Mouse (Mus musculus) testis, postnatal 10 days (tissue): ENCODE measurements at regions not wholly inside any gene's neighbourhood (a gene's known extent, or its start where the extent isn't known, plus 50 kb on each side); places are given as distances from the start of the nearest gene placed in this dataset.

Experiments
- DNase-seq: peaks from one replicate; pipeline ENCODE4 v3.0.0; 2021; ENCODE audit warnings: low spot score

DNA sequence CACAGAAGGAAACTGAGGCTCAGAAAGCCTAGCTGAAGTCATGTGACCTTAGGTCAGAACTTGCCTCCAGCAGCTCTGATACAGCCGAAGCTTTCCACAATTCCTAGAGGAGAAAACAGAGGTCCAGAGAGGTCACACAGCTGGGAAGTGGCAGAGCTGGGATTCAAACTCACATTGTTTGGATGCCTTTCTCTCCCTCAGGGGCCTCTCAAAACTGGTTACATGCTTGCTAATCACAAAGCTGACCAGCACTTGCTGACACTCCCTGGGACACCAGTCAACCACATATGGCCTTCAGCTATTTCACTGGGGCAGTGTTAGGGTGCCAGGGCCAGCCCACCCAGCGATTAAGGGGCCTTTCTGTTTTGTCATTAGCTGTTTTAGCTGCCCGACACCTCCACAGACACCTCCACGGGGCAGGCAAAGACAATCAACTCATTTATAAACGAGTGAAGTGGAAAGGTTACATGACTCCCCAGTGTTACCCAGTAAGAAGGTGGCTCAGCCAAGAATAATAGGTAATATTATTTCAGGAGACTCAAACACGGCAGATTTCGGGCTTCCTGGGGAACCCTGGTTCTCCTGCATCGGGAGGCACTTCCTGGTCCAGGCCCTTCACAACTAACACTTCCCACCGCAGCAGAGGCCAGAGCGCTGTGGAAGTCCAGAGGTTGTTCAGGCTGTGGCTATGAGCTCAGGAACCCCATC lies 71.4 kb downstream of the 2410131K14Rik start:
- DNase-seq, result no peak

- DNase-seq, result no peak
These were observed 73.0 kb downstream of the 2410131K14Rik start for GRCm38 (mm10) chr5:118318073-118318472.

- no peak for DNase-seq
These were observed 73.9 kb downstream of the 2410131K14Rik start for GRCm38 (mm10) chr5:118318883-118319282.

DNA sequence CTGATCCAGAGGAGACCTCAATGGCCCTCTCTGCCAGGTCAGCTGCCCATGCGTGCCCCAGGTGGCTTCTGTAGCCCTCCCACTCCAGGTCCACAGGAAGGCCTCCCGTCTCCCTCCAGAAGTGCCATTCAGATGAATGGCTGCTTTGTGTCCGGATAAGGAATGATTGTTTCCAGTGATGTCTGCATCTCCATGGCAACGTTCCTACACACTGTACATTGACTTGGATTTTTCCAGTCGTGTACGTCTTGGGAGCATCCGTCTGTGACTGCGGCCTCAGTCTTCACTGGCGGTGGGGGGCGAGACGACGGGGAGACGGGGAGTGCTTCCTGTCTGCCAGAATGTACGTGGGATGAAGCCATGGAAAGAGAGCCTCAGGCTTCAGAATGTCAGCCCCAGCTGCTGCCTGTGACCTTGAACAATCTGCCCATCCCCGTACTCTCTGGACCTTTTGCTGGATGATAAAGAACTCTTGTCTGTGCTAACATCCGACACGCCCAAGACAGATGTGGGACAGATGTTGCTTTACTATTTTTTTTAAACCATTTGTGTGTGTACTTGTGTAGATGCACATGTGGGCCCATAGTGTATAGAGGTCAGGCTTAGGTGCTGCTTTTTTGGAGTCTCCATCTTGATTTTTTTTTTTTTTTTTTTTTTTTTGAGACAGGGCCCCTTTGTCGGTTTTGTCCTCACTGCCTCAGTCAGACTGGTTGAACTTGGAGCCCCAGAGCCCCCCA lies 76.9 kb downstream of the 2410131K14Rik start:
- peak; percentile 60 for DNase-seq

- no peak for DNase-seq
These were observed 78.1 kb downstream of the 2410131K14Rik start for GRCm38 (mm10) chr5:118323151-118323550.

DNA sequence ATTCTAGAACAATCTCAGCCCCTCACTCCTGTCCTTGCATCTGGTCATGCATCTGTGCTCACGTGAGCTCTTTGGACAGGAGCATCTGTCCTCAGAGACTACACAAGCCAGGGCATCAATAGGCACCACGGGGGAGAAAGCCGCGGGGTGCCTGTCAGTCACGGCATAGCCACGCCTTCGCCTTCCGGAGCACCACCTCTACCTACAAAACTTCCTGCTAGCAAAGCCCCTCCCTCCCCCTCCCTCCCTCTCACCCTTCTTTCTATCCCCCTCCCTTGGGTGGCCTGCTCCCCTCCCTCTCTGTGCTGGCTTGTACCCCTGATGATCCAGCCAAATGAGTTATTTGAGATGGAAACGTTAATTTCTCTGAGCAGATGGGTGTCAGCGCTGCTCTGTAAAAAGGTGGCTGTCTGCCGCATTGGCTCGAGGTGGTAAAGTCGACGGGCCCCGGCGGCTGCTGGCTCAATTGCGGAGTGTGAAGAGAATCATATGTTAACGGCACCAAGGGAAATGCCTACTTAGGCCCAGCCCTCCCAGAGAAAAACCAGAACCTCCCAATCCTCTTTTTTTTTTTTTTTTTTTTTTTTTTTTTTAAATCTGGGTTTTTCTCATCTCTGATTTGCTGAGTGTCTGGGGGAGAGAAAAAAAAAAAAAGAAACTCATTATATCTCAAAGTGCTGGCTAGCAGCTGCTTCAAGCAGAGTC lies 82.0 kb downstream of the 2410131K14Rik start:
- no peak for DNase-seq

DNA sequence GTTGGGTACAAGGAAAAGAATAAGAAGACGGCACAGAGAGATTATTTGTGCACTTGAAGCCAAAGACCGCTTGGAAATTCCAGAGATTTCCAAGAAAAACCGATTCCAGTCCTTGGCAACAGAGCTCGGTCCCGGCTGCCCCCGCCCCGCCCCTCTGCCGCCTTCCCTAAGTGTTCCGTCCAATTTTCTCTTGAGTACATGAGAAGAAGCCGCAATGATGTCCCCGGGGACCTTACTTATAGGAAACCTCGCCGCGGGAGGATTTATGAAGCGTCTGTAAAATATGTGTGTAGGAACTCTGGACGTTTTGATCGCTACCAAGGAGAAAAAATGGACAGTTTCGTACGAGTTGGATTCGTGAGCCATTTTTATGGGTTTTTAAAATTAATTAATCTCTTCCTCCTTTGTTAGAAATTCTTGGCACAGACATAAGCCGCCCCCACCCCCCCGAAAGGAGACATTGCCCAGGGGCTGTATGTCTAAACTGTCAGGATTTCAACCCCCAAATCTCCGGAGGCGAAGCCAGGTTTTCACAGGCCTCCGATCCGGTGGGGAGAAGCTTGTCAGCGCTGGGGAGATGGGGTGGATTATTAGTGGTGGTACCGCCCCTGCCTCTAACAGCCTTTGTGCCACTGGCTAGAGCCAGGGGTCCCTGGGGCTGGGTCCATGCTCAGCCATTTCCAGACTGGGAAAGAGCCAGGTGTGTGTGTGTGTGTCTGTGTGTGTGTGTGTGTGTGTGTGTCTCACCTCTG lies 83.1 kb downstream of the 2410131K14Rik start:
- DNase-seq, result peak; percentile 71

GRCm38 (mm10) chr5:118329143-118329542 lies 84.1 kb downstream of the 2410131K14Rik start:
- DNase-seq, result no peak

DNA sequence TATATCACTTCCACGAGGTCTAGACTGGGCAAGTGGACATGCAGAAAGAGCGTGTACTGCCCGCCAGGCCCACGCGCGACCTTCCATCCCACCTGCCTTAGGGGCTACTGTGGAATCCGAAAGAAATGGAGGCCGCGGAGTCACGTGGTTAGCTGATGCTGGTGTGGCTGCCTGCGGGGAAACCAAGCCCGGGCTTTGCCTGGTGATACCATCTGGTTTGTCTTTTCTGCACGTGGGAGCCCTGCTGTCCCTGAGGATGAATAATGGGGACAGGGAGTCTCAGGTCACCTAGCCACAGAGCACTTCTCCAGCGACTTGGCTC lies 86.2 kb downstream of the 2410131K14Rik start:
- no peak for DNase-seq

- DNase-seq, result peak; percentile 92
These were observed 86.8 kb downstream of the 2410131K14Rik start for GRCm38 (mm10) chr5:118331608-118332394.

- DNase-seq, result no peak
These were observed 89.0 kb downstream of the 2410131K14Rik start for GRCm38 (mm10) chr5:118334054-118334453.

GRCm38 (mm10) chr5:118338186-118338585 lies 93.2 kb downstream of the 2410131K14Rik start:
- no peak for DNase-seq

GRCm38 (mm10) chr5:118339676-118340661 lies 94.9 kb downstream of the 2410131K14Rik start:
- no peak for DNase-seq

- no peak for DNase-seq
These were observed 98.7 kb downstream of the 2410131K14Rik start for GRCm38 (mm10) chr5:118343444-118344320.

DNA sequence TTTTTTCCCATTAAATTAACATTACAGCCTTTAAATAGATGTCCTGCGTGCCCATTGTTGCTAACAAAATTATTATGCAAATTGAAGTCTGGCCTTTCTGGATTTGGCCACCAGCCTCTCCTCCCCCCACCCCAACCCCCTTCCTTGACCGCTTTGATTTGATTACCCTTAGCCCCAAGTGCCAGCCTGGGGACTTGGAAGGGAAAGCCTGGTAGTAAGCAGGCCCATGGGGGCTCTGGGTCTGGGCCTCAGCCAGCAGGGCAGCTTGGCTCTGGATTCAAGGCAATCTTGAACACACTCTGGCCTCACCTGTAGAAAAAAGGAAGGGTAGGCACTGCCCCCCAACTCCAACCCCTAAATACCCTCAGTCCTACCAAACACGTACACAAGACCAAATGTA lies 100.2 kb downstream of the 2410131K14Rik start:
- DNase-seq, result no peak

DNA sequence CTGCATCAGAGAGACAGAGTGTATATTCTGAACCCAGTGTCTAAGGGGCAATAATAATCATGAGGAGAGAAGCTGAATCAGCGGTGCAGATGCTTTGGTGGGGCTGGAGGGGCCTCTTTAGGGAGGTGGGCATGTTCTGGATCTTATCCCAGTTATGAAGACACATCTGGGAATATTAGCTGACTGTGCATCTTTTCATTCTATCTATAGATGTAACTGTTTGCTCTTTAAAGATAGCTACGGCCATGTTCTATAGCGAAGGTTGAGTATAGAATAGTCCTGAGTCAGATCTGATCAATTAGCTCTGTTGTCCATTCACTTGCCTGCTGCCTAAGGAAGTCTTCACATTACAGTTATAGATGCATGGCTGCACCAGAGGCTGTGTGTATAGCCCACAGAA lies 104.0 kb downstream of the 2410131K14Rik start:
- no peak for DNase-seq

DNA sequence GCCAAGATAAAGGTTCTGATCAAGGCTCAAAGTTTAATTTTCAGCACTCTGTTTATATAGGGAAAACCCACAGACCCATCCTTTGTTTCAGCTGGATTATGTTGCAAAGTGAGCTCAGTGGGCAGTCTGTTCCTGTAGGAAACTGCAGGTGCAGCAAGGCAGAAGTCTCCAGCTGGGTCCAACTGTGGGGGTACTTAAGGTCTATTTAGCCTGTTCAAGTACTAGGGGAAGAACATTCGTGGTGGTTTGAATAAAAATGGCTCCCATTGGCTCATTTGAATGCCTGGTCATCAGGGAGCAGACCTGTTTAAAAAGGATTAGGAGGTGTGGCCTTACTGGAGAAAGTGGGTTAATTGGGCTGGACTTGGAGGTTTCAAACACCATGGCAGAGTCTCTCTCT lies 106.3 kb downstream of the 2410131K14Rik start:
- DNase-seq, result no peak

DNA sequence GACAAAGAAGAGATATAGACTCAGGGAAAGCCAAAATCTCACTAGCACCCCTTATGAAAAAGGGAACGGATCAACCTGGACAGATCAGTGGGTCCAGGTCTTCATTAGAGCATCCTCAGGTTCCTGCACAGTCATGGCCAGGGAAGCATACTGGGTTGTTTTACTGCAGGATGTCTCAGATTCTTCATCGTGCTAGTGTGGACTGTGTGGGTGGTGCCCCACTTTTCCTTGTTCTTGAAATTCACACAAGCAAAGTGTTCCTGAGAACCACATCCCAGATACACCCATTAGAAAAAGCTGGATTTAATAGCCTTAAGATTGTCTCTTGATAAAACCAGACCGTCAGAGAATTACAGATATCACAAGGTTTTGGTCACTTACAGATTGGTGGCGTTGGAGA lies 107.1 kb downstream of the 2410131K14Rik start:
- no peak for DNase-seq

- DNase-seq, result no peak
These were observed 108.0 kb downstream of the 2410131K14Rik start for GRCm38 (mm10) chr5:118353061-118353460.
